Mouse (Mus musculus) embryonic stem cell, embryonic (primary cell): ENCODE data around the gene Dlec1.

Experiments used
- CTCF ChIA-PET, 4 experiments: fragments of 300-600 bp in 2 of 4; fragments of 350-600 bp in 2 of 4; sonication (Branson Sonifier 250); formaldehyde crosslinking; loops; one replicate each; lab custom pipeline; 2022; ENCODE audit warnings: inconsistent platforms in 2 of 4; lab: Charles Lee
- POLR2A ChIA-PET, 4 experiments: fragments of 300-600 bp in 2 of 4; fragments of 350-600 bp in 2 of 4; sonication (Branson Sonifier 250); formaldehyde crosslinking; loops; one replicate each; lab custom pipeline; 2022; ENCODE audit warnings: antibody characterized with exemption in 4 of 4, inconsistent platforms in 1 of 4; lab: Charles Lee

The Dlec1 gene

DNA sequence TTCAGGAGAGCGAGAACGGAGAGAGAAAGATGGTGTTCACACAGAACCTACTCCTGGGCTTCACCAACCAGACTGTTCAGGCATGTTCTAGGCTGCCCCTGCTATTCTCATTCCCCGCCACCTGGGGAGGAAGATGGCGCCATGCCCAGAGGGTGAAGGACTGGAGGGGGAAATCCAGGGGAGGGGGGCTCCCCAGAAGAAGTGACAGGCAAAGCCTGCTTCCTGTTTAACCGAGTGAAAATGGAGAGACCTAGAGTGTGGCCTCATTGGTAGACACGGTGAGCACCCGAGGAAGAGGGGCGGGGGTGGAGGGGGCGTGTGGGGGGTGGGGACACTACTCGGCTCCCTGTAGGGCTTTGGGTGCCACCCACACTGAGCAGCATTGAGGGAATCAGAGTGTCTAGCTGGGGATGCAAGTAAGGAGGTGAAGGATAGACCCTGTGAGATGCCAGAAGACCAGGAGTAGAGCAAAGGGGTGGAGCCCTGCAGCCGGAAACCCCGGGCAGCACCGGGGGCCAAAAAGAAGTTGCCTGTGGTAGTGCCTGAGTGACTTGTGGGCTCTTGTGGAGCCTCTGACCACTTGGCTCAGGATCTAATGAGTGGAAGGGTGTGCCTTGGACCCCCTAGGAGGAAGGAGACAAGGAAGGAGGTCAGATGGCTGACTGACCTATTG lies 44.0 kb downstream of the Dlec1 start:
- POLR2A ChIA-PET = no interaction called here
- CTCF ChIA-PET = no interaction called here

DNA sequence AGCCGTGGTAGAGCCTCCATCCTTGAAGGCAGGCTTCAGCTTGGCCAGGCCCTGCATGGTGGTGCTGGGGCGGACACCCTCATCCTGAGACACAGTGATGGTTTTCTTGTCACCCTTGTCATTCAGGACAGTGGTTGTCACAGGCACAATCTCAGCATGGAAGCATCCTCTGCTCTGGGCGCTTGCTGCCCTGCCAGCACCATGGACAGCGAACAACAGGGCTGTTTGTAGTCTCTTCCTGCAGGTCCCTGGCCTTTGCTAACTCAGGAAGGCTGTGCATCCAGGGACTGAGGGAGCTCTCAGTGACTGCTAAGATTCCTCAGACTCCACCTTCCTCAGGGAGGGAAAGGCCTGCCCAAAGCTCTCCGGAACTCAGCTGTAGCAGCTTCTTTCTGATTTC lies 47.3 kb downstream of the Dlec1 start:
- POLR2A ChIA-PET = interaction anchor here in 1 of 4 experiments (0.8 kb wide), 1 partner anchor 10 kb away, joined by 3 read pairs; the partner anchor contains the start of gene Gm47289
- CTCF ChIA-PET = interaction anchor here in 2 of 4 experiments (1.0 to 1.3 kb wide), 2 partner anchors 42 kb away, joined by 3 read pairs; no protein-coding TSS in a partner anchor

DNA sequence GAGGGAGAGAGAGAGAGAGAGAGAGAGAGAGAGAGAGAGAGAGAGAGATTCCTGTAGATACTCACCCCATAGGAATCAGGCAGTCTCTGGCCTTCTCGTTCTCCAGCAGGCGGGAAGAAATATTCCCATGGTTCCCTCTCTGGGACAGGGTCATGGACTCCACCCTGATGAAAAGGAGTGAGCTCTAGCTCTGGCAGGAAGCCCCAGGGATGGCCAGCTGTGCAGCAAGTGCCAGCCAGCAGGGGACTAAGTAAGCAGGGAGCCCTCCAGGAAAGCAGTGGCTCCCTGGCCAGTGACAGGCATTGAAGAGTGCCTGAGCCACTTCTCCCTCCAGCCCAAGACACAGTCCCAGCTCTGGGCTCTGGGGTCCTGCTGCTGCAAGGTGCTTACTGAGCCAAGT lies 49.5 kb downstream of the Dlec1 start:
- POLR2A ChIA-PET = interaction anchor here in 1 of 4 experiments (1.4 kb wide), 1 partner anchor 21 kb away, joined by 3 read pairs; no protein-coding TSS in a partner anchor
- CTCF ChIA-PET = interaction anchor here in 1 of 4 experiments (0.8 kb wide), 1 partner anchor 40 kb away, joined by 3 read pairs; no protein-coding TSS in a partner anchor

DNA sequence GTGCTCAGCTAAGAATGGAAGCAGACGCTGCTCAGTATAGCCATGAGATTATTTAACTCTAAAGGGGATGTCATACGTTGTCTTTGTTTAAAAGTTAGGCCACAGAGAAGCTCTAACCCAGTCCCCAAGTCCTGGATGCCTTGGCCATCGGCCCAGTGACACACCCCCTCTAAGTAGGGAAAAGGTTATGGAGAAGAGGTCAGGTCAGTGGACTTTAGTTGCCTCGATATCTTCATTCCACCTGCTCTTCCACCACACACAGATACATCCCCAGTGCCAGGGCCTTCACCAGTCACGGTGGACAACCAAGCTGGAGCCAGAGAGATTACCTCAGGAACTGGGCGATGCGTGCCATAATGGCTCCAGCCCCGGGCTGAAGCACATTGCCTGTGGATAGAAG lies 53.1 kb downstream of the Dlec1 start:
- CTCF ChIA-PET = interaction anchor here in 3 of 4 experiments (0.6 to 2.6 kb wide), 5 partner anchors 35 to 305 kb away, joined by 3 to 11 read pairs (median 3); no protein-coding TSS in a partner anchor
- POLR2A ChIA-PET = interaction anchor here in 1 of 4 experiments (1.3 to 1.6 kb wide), 2 partner anchors 10 to 25 kb away, joined by 3 to 4 read pairs; no protein-coding TSS in a partner anchor

DNA sequence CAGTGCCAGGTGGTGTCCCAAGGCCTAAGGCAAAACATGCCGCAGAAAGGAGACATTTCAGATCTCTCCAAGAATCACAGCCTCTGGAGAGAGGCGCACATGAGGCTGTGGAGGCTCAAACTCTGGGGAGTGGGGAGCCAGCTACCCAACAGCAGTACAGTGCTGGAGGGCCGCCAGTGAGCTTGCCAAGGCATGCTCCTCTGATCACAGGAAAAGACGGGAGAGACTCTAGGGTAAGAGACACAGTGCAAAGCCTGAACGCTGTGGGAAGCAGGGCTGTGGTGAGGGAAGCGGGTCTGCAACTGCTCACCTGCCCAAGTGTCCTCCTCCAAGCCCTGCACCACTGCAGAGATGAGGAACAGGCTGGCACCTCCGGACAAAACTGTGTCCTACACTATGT lies 53.5 kb downstream of the Dlec1 start:
- POLR2A ChIA-PET = interaction anchor here in 2 of 4 experiments (0.9 to 1.7 kb wide), 6 partner anchors 11 to 196 kb away, joined by 3 to 7 read pairs (median 4); partner anchors contain the start of genes Acaa1a (in 1 of the 2) and Oxsr1 (in 1 of the 2)

DNA sequence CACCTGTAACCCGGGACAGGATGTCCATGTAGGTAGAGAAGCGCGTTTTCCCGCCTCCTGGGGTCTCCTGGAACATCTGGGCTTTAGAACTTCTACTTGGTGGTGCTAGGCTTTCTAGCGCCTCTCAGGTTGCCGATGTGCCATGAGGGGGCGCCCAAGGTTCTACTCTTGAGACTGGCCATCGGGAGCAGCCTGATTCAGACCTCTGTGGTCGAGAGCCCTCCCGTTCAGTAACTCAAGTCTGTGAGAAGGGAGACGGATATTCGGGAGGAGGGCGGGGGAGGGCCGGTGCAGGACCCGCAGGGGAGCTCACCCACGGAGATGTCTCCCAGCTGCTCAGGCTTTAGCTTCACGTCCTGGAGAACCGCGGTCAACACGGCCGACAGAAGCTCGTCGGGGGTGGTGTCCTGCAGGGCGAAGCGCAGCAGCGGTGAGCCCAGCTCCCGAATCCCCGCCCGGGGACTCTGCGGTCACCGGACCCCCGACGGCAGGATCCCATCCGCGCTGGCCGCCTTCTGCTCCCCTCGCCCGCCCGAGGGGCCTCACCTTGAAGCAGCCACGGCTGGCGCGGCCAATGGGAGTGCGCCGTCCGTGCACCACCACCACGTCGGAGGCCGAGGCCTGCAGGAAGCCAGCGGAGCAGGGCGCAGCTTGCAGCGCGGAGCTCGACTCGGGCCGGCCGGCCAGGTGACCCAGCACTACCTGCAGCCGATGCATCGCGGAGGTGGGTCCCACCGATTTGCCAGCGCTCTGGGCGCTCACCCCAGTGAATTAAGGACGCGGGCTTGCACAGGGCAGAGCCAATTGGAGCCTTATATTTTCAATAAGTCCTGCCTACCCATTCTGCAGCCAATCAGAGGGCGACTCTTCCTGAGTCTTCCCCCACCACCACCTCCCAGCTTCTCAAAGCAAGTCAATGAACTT lies 54.3 kb downstream of the Dlec1 start, which contains the start of gene Acaa1b:
Gene Acaa1b (minus strand): TSS at position 816 of the 924 bp plus-strand sequence.
- CTCF ChIA-PET = interaction anchor here (0.6 to 2.6 kb wide), 19 partner anchors 11 to 909 kb away, joined by 3 to 11 read pairs (median 3); no protein-coding TSS in a partner anchor
- POLR2A ChIA-PET = interaction anchor here in 3 of 4 experiments (0.6 to 1.7 kb wide), 9 partner anchors 16 to 890 kb away, joined by 3 to 7 read pairs (median 3); partner anchors contain the start of genes Acaa1a (in 1 of the 3), Exog (in 1 of the 3) and Oxsr1 (in 1 of the 3)

More for the DNA sequence above, 53.5 kb downstream of the Dlec1 start:
- CTCF ChIA-PET = interaction anchor here in 3 of 4 experiments (0.6 to 2.6 kb wide), 8 partner anchors 34 to 275 kb away, joined by 3 to 11 read pairs (median 3); no protein-coding TSS in a partner anchor

DNA sequence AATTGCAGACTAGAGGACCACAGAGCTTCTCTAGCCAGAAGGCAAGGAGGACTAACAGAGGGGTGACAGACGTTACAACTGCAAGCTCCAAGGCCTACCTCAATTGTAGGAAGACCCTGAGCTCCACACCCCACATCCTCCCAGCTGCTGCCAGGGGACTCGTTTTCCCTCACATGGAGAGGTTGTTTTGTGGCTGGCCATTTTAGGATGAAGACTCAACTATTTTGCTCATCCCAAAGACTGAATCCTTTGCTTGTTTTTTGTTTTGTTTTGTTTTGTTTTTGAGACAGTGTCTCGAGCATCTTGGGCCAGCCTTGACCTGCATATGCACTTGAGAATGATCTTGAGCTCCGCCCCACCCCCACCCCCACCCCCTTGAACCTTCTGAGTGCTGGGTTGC lies 56.6 kb downstream of the Dlec1 start, which contains the start of gene Gm47289:
Gene Gm47289 (plus strand): TSS at position 301 of the 400 bp plus-strand sequence.
- CTCF ChIA-PET = interaction anchor here in 1 of 4 experiments (0.7 kb wide), 1 partner anchor 131 kb away, joined by 3 read pairs; no protein-coding TSS in a partner anchor
- POLR2A ChIA-PET = interaction anchor here in 1 of 4 experiments (0.7 to 1.4 kb wide), 3 partner anchors 9 to 840 kb away, joined by 3 read pairs; no protein-coding TSS in a partner anchor

GRCm38 (mm10) chr9:119160689-119161088 lies 58.4 kb downstream of the Dlec1 start:
- ChIA-PET CTCF (no interaction called here), POLR2A (no interaction called here)

GRCm38 (mm10) chr9:119164743-119165142 lies 62.5 kb downstream of the Dlec1 start:
- POLR2A ChIA-PET = interaction anchor here in 2 of 4 experiments (0.5 kb wide), 2 partner anchors 27 to 434 kb away, joined by 5 read pairs; no protein-coding TSS in a partner anchor
- CTCF ChIA-PET = no interaction called here

- POLR2A ChIA-PET = no interaction called here
- CTCF ChIA-PET = interaction anchor here in 1 of 4 experiments (1.5 kb wide), 1 partner anchor 27 kb away, joined by 3 read pairs; no protein-coding TSS in a partner anchor
These were observed 63.3 kb downstream of the Dlec1 start for GRCm38 (mm10) chr9:119165548-119165947.

DNA sequence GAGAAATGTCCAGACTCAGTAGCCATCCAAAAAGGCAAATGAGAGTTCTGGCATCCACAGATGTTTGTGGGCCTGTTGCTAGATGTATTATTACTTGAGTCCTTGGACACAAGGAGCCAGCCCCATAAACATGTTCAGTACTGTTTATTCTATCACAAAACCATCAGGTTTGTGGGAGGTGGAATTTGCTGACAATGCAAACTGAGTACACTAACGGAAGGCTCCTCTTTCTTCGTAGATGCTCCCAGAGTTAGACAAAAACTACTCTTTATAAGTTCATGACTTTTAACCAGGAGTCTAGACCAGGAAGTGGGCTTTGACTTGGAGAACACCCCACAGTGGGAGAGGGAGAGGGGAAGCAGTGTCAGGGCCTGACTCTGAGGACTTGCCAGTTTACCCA lies 65.3 kb downstream of the Dlec1 start:
- CTCF ChIA-PET = interaction anchor here in 2 of 4 experiments (0.7 to 1.0 kb wide), 2 partner anchors 11 to 23 kb away, joined by 3 read pairs; partner anchors contain the start of gene Acaa1b (in 1 of the 2)
- POLR2A ChIA-PET = no interaction called here

DNA sequence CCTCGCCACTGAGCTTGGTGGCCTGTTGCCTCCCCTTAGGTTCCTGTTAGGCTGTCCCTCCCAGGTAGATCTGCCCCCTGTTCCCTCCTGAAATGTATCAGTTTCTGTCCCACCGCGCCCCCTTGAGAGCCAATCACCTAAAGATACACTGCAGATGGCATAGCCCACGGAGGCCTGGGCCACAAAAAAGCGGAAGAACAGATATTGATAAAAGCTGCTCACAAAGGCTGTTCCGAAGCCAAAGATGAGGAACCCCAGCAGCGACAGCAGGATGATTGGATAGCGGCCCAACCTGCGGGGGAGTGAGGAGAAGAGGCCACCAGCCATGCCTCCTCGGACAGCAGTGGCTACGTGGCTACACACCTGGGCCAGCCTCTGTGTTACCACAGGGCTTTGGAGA lies 77.0 kb downstream of the Dlec1 start:
- ChIA-PET CTCF (interaction anchor here in 1 of 4 experiments (0.9 kb wide), 1 partner anchor 13 kb away, joined by 3 read pairs; no protein-coding TSS in a partner anchor), POLR2A (no interaction called here)

DNA sequence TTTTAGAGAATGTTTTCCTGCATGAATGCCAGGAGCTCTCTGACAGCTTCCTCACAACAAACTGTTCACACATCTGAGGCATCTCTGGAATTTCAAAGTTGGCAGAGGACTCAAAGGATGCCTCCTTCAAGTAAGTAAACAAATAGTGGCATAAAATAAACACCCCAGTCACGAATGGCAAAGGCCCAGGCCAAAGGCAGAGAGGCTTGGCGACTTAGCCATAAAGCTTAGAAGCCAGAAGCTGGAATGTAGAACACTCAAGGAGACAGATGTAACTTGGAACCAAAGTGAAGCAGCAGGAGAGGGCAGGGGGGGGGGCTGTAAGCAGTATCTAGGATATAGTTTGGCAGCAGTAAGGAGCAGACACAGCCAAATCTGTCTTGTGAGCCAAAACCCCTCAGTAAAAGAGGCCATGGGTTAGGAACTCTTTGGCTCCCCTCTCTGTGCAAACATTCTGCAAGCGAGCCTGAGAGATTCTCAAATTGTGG lies 79.0 kb downstream of the Dlec1 start:
- POLR2A ChIA-PET = interaction anchor here in 2 of 4 experiments (0.7 to 0.9 kb wide), 3 partner anchors 25 to 479 kb away, joined by 3 to 7 read pairs (median 4); no protein-coding TSS in a partner anchor
- CTCF ChIA-PET = interaction anchor here in 1 of 4 experiments (1.0 to 1.5 kb wide), 2 partner anchors 11 to 171 kb away, joined by 3 to 6 read pairs; no protein-coding TSS in a partner anchor

GRCm38 (mm10) chr9:119192202-119192990 lies 90.1 kb downstream of the Dlec1 start:
- ChIA-PET POLR2A (interaction anchor here in 1 of 4 experiments (0.7 kb wide), 2 partner anchors 28 to 1675 kb away, joined by 5 to 11 read pairs; no protein-coding TSS in a partner anchor), CTCF (interaction anchor here (0.5 to 2.0 kb wide), 30 partner anchors 8 to 1237 kb away, joined by 3 to 12 read pairs (median 4); partner anchors contain the start of gene Acaa1b (in 2 of the 4))
